Mouse (Mus musculus): ENCODE results near the gene Slc2a5.

DNA sequence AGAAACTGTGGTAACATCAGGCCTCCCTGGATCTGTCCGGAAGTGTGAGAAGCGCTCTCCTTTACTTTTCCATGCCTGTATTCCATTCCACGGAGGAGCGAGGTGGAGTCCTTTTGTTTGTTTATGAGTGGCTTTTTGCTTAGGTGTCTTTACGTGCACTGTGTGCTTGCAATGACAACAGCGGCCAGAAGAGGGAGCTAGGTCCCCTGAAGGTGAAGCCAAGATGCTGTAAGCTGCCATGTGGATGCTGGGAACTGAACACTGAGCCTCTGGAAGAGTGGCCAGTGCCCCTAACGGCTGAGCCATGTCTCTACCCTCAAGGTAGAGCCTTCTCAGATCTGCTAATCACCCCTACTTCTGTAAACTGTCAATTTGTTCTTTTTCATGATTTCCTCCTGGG lies 62.2 kb downstream of the Slc2a5 start:
- TF ChIP-seq POLR2A (IDR thresholded peaks at IDR 0.05; ENCODE audit: low read depth, low read length) = no peak
- peak; percentile 16; the same call in 1 of the 2 replicates for TF ChIP-seq CTCF (IDR thresholded peaks at IDR 0.05; ENCODE audit: extremely low read depth, insufficient read length, insufficient replicate concordance, low read depth, low read length)
